Mouse (Mus musculus): ENCODE measurements at regions not wholly inside any gene's neighbourhood (a gene's known extent, or its start where the extent isn't known, plus 50 kb on each side); places are given as distances from the start of the nearest gene placed in this dataset.

DNA sequence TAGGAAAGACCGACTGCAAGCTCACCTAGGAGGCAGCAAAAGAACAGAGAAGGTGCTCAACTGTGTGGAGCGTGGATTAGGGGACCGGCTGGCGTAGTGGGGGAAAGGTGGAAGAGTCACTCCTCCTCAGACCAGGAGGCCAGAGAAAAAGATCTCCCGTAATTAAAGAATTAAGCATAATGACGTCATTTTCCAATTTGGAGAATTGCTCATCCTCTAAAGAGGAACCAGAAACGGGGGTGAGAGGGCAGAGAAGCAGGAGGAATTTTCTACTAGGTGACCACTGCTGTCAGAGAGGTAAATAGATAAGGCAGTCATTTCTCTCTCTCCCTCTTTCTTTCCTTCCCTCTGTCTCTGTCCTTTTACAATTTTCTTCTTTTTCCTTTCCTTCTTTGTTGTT is 71.2 kb upstream of the Caprin1 start:
- peaks cover 8% of the 10 kb centered on the region for H3K4me1 ChIP-seq (replicated peaks; ENCODE audit: control insufficient read depth, insufficient read depth, low read length)
- no peak overlapping the region for H3K4me3 ChIP-seq (replicated peaks; ENCODE audit: low read length)
- ATAC-seq, result no peak
- H3K36me3 ChIP-seq (ENCODE audit: control insufficient read depth, insufficient read depth), result no peaks in the 10 kb centered on the region
- no peak overlapping the region for H3K4me2 ChIP-seq (ENCODE audit: low read length)
- WGBS, result 68% methylated on average over 7 of the region's 7 CpGs
- H3K27ac ChIP-seq (ENCODE audit: low read length), result no peak overlapping the region
- H3K27me3 ChIP-seq (replicated peaks; ENCODE audit: control insufficient read depth, insufficient read depth, low read length), result no peaks in the 10 kb centered on the region
- H3K9ac ChIP-seq (replicated peaks; ENCODE audit: low read depth, low read length), result no peak overlapping the region
- no peaks in the 10 kb centered on the region for H3K9me3 ChIP-seq (ENCODE audit: control insufficient read depth, low read length)

DNA sequence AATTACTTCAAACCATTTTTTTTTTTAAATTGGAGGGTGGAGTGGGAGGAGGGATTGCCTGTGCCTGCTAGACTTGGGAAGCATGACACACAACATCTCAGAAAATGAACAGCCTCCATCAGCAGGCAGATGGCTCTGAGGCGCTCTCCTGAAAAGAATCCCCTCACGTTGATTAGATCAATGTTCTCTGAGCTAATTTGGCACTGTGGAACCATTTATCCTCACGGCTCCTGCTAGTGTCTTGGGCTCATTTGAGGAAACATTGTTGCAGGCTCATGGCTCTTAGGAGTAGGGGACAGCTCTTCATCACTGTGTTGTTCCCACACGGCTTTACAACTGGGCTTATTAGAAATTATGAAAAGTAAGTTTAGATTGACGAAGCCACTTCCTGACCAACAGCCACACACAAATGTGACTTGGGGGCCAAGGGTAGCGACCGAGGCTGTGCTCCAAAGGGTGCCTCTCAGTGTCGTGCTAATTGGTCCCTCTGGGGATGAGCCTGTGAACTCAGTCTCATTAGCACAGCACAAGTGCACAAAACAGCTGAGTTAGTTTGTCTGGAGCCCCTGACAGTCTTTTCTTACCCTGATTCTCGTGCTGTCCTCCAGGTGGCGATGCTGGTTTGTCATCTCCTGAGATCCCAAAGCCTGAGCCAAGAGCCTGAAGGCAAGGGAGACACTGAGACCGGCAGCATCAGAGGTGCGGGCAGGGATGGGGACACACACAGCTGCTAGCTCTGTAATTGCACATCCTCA is 74.2 kb upstream of the Caprin1 start:
- H3K4me2 ChIP-seq (ENCODE audit: low read length), result 0 out of 2 replicates have a peak overlapping the region, but pooled peaks have one; percentile 6
- ATAC-seq, result peak; percentile 85
- 8% methylated on average over 12 of the region's 12 CpGs for WGBS
- H3K27me3 ChIP-seq (replicated peaks; ENCODE audit: control insufficient read depth, insufficient read depth, low read length), result no peaks in the 10 kb centered on the region
- H3K36me3 ChIP-seq (ENCODE audit: control insufficient read depth, insufficient read depth), result no peaks in the 10 kb centered on the region
- no peak overlapping the region for H3K4me3 ChIP-seq (replicated peaks; ENCODE audit: low read length)
- no peaks in the 10 kb centered on the region for H3K9me3 ChIP-seq (ENCODE audit: control insufficient read depth, low read length)
- H3K27ac ChIP-seq (ENCODE audit: low read length), result no peak overlapping the region
- peaks cover 8% of the 10 kb centered on the region for H3K4me1 ChIP-seq (replicated peaks; ENCODE audit: control insufficient read depth, insufficient read depth, low read length)
- no peak overlapping the region for H3K9ac ChIP-seq (replicated peaks; ENCODE audit: low read depth, low read length)

DNA sequence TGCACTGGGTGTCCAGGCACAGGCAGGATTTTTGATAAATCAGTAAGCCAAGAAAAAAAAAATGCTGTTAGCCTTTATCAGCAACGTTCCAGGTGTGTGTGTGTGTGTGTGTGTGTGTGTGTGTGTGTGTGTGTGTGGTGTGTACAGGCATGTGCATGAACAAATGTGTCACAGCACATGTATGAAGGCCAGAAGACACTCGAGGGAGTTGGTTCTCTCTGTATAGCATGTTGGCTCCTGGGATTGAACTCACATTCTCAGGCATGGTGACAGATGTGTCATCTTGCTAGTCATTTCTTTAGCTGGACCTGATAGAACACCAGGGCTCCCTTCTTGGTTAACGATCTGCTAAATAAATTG is 74.8 kb upstream of the Caprin1 start:
- Histone ChIP-seq H3K9me3 (ENCODE audit: control insufficient read depth, low read length) (no peaks in the 10 kb centered on the region), H3K27ac (ENCODE audit: low read length) (no peak overlapping the region), H3K36me3 (ENCODE audit: control insufficient read depth, insufficient read depth) (no peaks in the 10 kb centered on the region), H3K4me3 (replicated peaks; ENCODE audit: low read length) (no peak overlapping the region), H3K4me1 (replicated peaks; ENCODE audit: control insufficient read depth, insufficient read depth, low read length) (peaks cover 8% of the 10 kb centered on the region), H3K4me2 (ENCODE audit: low read length) (0 out of 2 replicates have a peak overlapping the region, but pooled peaks have one; percentile 6), H3K9ac (replicated peaks; ENCODE audit: low read depth, low read length) (no peak overlapping the region), H3K27me3 (replicated peaks; ENCODE audit: control insufficient read depth, insufficient read depth, low read length) (no peaks in the 10 kb centered on the region)
- 52% methylated on average over 3 of the region's 3 CpGs for WGBS
- peak; percentile 23; the same call in 1 of the 2 replicates for ATAC-seq

DNA sequence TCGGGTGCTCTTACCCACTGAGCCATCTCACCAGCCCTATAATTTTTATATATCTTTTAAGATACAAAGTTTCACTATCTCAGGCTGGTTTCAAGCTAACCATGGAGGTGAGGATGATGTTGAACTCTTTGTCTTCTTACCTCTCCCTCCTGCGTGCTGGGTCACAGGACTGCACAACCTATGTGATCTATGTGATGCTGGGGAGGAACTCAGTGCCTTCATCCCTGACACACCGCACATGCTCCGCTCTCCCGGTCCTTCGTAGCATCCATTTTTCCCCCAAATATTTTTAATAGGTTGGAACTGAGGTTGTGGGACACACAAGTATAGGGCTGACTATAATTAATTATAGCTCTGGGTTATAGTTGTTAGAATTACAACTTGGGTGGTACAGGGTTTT is 75.9 kb upstream of the Caprin1 start:
- Histone ChIP-seq H3K9ac (replicated peaks; ENCODE audit: low read depth, low read length) (no peak overlapping the region), H3K4me2 (ENCODE audit: low read length) (no peak overlapping the region), H3K4me3 (replicated peaks; ENCODE audit: low read length) (no peak overlapping the region), H3K4me1 (replicated peaks; ENCODE audit: control insufficient read depth, insufficient read depth, low read length) (peaks cover 8% of the 10 kb centered on the region), H3K27ac (ENCODE audit: low read length) (no peak overlapping the region), H3K9me3 (ENCODE audit: control insufficient read depth, low read length) (no peaks in the 10 kb centered on the region), H3K27me3 (replicated peaks; ENCODE audit: control insufficient read depth, insufficient read depth, low read length) (no peaks in the 10 kb centered on the region), H3K36me3 (ENCODE audit: control insufficient read depth, insufficient read depth) (no peaks in the 10 kb centered on the region)
- WGBS, result 91% methylated on average over 6 of the region's 6 CpGs
- ATAC-seq, result no peak

DNA sequence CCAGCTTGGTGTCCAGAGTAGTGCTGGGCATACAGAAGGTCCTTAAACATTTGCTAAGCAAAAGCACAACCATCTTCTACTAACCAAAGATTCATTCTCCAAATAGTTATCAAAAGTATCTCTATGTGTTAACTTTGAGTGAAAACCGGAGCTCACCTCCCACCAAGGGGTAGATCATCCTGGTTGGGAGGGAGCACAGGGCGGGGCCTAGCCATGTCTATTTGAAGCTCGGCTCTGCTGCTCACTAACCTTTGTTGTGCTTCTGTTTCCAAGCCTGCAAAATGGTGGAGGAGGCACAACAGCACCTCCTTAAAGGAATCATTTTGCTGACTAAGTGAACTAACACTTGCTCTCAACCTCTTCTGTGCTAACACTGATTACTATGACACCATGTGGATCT is 77.0 kb upstream of the Caprin1 start:
- no peak overlapping the region for H3K9ac ChIP-seq (replicated peaks; ENCODE audit: low read depth, low read length)
- H3K27me3 ChIP-seq (replicated peaks; ENCODE audit: control insufficient read depth, insufficient read depth, low read length), result no peaks in the 10 kb centered on the region
- peaks cover 8% of the 10 kb centered on the region for H3K4me1 ChIP-seq (replicated peaks; ENCODE audit: control insufficient read depth, insufficient read depth, low read length)
- no peak overlapping the region for H3K4me2 ChIP-seq (ENCODE audit: low read length)
- H3K27ac ChIP-seq (ENCODE audit: low read length), result no peak overlapping the region
- WGBS, result 70% methylated on average over 3 of the region's 3 CpGs
- H3K36me3 ChIP-seq (ENCODE audit: control insufficient read depth, insufficient read depth), result no peaks in the 10 kb centered on the region
- no peaks in the 10 kb centered on the region for H3K9me3 ChIP-seq (ENCODE audit: control insufficient read depth, low read length)
- no peak overlapping the region for H3K4me3 ChIP-seq (replicated peaks; ENCODE audit: low read length)
- ATAC-seq, result no peak

DNA sequence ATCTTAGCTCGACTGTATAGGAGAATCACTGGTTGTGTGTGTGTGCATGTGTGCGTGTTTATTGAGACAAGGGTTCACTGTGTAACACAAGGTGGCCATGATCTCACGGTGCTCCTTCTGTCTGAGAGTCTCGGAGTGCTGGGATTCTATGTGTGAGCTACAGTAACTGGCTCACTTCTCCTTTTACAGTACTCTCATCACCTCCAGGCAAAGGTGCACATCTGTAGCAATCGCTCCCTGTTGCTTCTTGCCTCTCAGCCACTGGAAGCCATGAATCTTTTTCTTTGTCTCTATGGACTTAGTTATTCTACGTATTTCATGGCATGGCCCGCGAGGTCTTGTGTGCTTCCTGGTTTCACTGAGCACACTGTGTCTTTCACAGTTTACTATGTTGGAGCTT is 78.3 kb upstream of the Caprin1 start:
- Histone ChIP-seq H3K4me3 (replicated peaks; ENCODE audit: low read length) (no peak overlapping the region), H3K36me3 (ENCODE audit: control insufficient read depth, insufficient read depth) (no peaks in the 10 kb centered on the region), H3K9ac (replicated peaks; ENCODE audit: low read depth, low read length) (no peak overlapping the region), H3K4me1 (replicated peaks; ENCODE audit: control insufficient read depth, insufficient read depth, low read length) (peaks cover 8% of the 10 kb centered on the region), H3K9me3 (ENCODE audit: control insufficient read depth, low read length) (no peaks in the 10 kb centered on the region), H3K27me3 (replicated peaks; ENCODE audit: control insufficient read depth, insufficient read depth, low read length) (no peaks in the 10 kb centered on the region), H3K4me2 (ENCODE audit: low read length) (no peak overlapping the region), H3K27ac (ENCODE audit: low read length) (no peak overlapping the region)
- ATAC-seq, result no peak
- WGBS, result 84% methylated on average over 8 of the region's 8 CpGs

DNA sequence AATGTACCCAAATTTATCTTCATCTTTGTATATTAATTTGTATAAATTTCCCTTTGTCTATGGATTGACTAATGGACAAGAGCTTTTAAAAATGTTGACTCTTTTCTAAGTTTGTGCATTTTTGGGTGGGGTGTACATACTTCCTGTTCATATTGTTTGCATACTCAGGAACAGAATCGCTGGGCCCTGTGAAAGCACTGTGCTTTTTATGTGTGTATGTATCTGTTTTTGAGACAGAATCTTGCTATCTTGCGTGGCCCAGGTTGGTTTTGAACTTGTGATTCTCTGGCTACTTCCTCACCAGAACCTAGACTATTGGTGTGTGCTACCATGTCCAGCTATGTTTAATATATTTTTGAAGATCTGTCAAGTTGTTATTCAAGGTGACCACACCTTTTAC is 78.8 kb upstream of the Caprin1 start:
- H3K4me2 ChIP-seq (ENCODE audit: low read length), result no peak overlapping the region
- no peak overlapping the region for H3K4me3 ChIP-seq (replicated peaks; ENCODE audit: low read length)
- 92% methylated on average over 2 of the region's 2 CpGs for WGBS
- no peak overlapping the region for H3K27ac ChIP-seq (ENCODE audit: low read length)
- no peak overlapping the region for H3K9ac ChIP-seq (replicated peaks; ENCODE audit: low read depth, low read length)
- no peaks in the 10 kb centered on the region for H3K27me3 ChIP-seq (replicated peaks; ENCODE audit: control insufficient read depth, insufficient read depth, low read length)
- ATAC-seq, result no peak
- H3K4me1 ChIP-seq (replicated peaks; ENCODE audit: control insufficient read depth, insufficient read depth, low read length), result peaks cover 12% of the 10 kb centered on the region
- H3K9me3 ChIP-seq (ENCODE audit: control insufficient read depth, low read length), result no peaks in the 10 kb centered on the region
- H3K36me3 ChIP-seq (ENCODE audit: control insufficient read depth, insufficient read depth), result no peaks in the 10 kb centered on the region

DNA sequence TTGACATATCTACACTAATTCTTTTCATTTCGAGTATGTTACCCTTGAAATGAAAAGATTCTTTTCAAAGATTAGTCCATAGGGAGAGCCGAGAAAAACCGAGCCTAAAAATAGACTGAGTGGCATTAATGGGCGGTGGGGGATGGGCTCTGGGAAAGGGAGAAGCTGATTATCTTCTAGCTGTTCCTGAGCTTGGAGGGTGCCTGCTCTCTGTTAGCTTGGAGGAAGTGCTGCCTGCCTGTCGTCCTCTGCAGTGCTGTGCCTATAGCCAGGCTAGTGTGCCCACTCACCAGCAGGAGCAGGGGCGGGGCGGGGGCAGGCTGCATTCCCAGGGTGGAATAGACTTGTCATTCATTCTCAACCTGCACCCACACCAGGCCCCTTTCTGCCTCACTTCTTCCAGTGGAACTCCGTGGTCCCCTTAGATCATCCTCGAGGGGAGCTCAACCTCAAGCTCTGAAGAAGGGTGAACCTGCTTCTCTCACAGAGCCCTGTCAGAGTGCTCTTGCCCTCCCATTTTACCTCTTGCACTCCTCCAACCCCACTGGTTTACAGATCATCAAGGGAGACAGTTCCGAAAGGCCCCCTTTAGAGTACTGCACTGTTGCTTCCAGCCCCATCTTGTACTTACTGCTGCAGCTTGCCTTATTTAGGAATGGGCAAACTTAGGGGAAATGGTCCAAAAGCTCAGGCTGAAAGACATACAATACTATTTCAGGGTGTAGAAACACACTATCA is 76.6 kb upstream of the Lmo2 start:
- Histone ChIP-seq H3K9me3 (ENCODE audit: control insufficient read depth, low read length) (no peaks in the 10 kb centered on the region), H3K9ac (replicated peaks; ENCODE audit: low read depth, low read length) (no peak overlapping the region), H3K27me3 (replicated peaks; ENCODE audit: control insufficient read depth, insufficient read depth, low read length) (no peaks in the 10 kb centered on the region), H3K4me1 (replicated peaks; ENCODE audit: control insufficient read depth, insufficient read depth, low read length) (peaks cover 7% of the 10 kb centered on the region), H3K36me3 (ENCODE audit: control insufficient read depth, insufficient read depth) (no peaks in the 10 kb centered on the region), H3K27ac (ENCODE audit: low read length) (peak overlapping the region; percentile 60; the same call in 1 of the 2 replicates), H3K4me3 (replicated peaks; ENCODE audit: low read length) (no peak overlapping the region), H3K4me2 (ENCODE audit: low read length) (no peak overlapping the region)
- peak; percentile 87 for ATAC-seq
- WGBS, result 16% methylated on average over 10 of the region's 10 CpGs

DNA sequence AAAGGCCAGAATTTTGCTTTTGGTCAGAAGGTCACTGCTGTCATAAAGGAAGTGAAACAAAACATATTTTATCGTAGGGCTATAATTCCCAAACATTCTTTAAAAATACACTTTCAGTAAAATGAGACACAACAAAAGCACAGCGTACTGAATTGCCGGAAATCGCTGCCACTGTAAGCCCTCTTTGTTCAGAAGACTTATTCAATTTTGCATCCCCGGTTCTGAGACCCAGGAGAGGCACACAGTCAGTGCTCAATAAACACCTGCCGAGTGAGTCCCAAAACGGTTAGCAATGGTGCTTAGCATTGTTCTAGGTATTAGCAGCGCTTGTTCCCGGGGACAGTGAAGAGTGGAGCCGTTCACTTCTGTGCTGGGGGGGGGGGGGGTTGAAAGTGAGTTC is 72.9 kb upstream of the Lmo2 start:
- Histone ChIP-seq H3K4me1 (replicated peaks; ENCODE audit: control insufficient read depth, insufficient read depth, low read length) (peaks cover 7% of the 10 kb centered on the region), H3K27me3 (replicated peaks; ENCODE audit: control insufficient read depth, insufficient read depth, low read length) (no peaks in the 10 kb centered on the region), H3K27ac (ENCODE audit: low read length) (no peak overlapping the region), H3K4me2 (ENCODE audit: low read length) (no peak overlapping the region), H3K9ac (replicated peaks; ENCODE audit: low read depth, low read length) (no peak overlapping the region), H3K9me3 (ENCODE audit: control insufficient read depth, low read length) (no peaks in the 10 kb centered on the region), H3K4me3 (replicated peaks; ENCODE audit: low read length) (no peak overlapping the region), H3K36me3 (ENCODE audit: control insufficient read depth, insufficient read depth) (no peaks in the 10 kb centered on the region)
- no peak for ATAC-seq
- 23% methylated on average over 10 of the region's 10 CpGs for WGBS

All from forebrain, embryonic 16.5 days (tissue).